Mouse (Mus musculus) stomach, postnatal 0 days (tissue): ENCODE results near the gene Iqsec2. TPM values are rescaled to one million over a fixed set of nuclear protein-coding genes. Genes with fewer than 3 reads are reported as not detected.

Experiments used
- ATAC-seq: fragments of 200-750 bp; cut with Nextera tagmentation; 2 replicates; pipeline ENCODE4 v1.8.0; 2017; ENCODE audit not compliant: low FRiP score, low TSS enrichment
- DNase-seq: peaks from one replicate; pipeline ENCODE4 v3.0.0-alpha.2; 2016; ENCODE audit warnings: low spot score
- H3K27ac ChIP-seq: fragments of 300-500 bp; sonication (generic); replicated peaks from 2 replicates; pipeline ENCODE4 v1.5.1; 2014; ENCODE audit warnings: mild to moderate bottlenecking, control low read depth
- H3K27me3 ChIP-seq: fragments of 300-500 bp; sonication (generic); 2 replicates; pipeline ENCODE4 v1.6.1; 2014; ENCODE audit warnings: low read length; ENCODE audit not compliant: control insufficient read depth, insufficient read depth
- H3K36me3 ChIP-seq: fragments of 300-500 bp; sonication (generic); 2 replicates; pipeline ENCODE4 v1.6.1; 2014; ENCODE audit warnings: low read length, mixed read lengths; ENCODE audit not compliant: control insufficient read depth, insufficient read depth
- H3K4me1 ChIP-seq: fragments of 300-500 bp; sonication (generic); replicated peaks from 2 replicates; pipeline ENCODE4 v1.6.1; 2014; ENCODE audit warnings: antibody characterized with exemption; ENCODE audit not compliant: control insufficient read depth, insufficient read depth
- H3K4me2 ChIP-seq: fragments of 300-500 bp; sonication (generic); replicated peaks from 2 replicates; pipeline ENCODE4 v1.6.1; 2014; ENCODE audit warnings: low read depth, mild to moderate bottlenecking, control low read depth, moderate library complexity
- H3K4me3 ChIP-seq: fragments of 300-500 bp; sonication (generic); 2 replicates; pipeline ENCODE4 v1.5.1; 2014; ENCODE audit warnings: low read depth, low read length, control low read depth
- H3K9ac ChIP-seq: fragments of 300-500 bp; sonication (generic); 2 replicates; pipeline ENCODE4 v1.6.1; 2014; ENCODE audit warnings: mild to moderate bottlenecking, low read length, control low read depth, mixed read lengths
- H3K9me3 ChIP-seq: fragments of 300-500 bp; sonication (generic); 2 replicates; pipeline ENCODE4 v1.6.1; 2016; ENCODE audit warnings: low read length; ENCODE audit not compliant: control insufficient read depth
- CTCF ChIP-seq: IDR thresholded peaks from 2 replicates; pipeline ENCODE4 v1.5.1; 2016; ENCODE audit warnings: antibody characterized with exemption, low read depth, mild to moderate bottlenecking, moderate library complexity
- EP300 ChIP-seq: optimal IDR thresholded peaks from 2 replicates; pipeline ENCODE3; 2016; ENCODE audit warnings: antibody characterized with exemption
- WGBS: fragments of 180-500 bp; shearing (Covaris S2); extraction: QIAGEN DNeasy Blood & Tissue Kit; methylation state at CpG from one replicate; pipeline ENCODE4 v1.1.7; 2014; 5-methylcytosine and 5-hydroxymethylcytosine counted together
- polyA plus RNA-seq: library from polyadenylated mRNA; unstranded; fragments of >200 nt; fragmentation: Nextera tagmentation; extraction: Ambion mirVana; gene quantifications from 2 replicates; pipeline ENCODE4 v1.2.1, GENCODE M21; 2015

The Iqsec2 gene
- polyA plus RNA-seq, 1 experiment from 2014 or later = 3.6 TPM

GRCm38 (mm10) chrX:152187151-152187550 is 43.1 kb downstream of the Iqsec2 start:
- no peaks in the 10 kb centered on the region for H3K27me3 ChIP-seq
- no peak overlapping the region for H3K4me3 ChIP-seq
- no peak overlapping the region for H3K4me2 ChIP-seq
- TF ChIP-seq CTCF = no peak
- TF ChIP-seq EP300 = no peak
- no peaks in the 10 kb centered on the region for H3K4me1 ChIP-seq
- H3K27ac ChIP-seq = no peak overlapping the region
- no peaks in the 10 kb centered on the region for H3K36me3 ChIP-seq
- H3K9ac ChIP-seq = no peak overlapping the region
- no peak for ATAC-seq
- no peaks in the 10 kb centered on the region for H3K9me3 ChIP-seq
- no peak for DNase-seq

GRCm38 (mm10) chrX:152191266-152191665 is 47.2 kb downstream of the Iqsec2 start:
- H3K4me1 ChIP-seq = no peaks in the 10 kb centered on the region
- H3K9ac ChIP-seq = no peak overlapping the region
- no peak overlapping the region for H3K27ac ChIP-seq
- no peak overlapping the region for H3K4me3 ChIP-seq
- H3K27me3 ChIP-seq = no peaks in the 10 kb centered on the region
- H3K4me2 ChIP-seq = no peak overlapping the region
- DNase-seq (no peak), ATAC-seq (no peak)
- H3K9me3 ChIP-seq = no peaks in the 10 kb centered on the region
- no peaks in the 10 kb centered on the region for H3K36me3 ChIP-seq
- TF ChIP-seq EP300 = no peak
- no peak for TF ChIP-seq CTCF
- 75% methylated on average over 1 of the region's 1 CpGs for WGBS

GRCm38 (mm10) chrX:152197814-152198648 is 54.0 kb downstream of the Iqsec2 start:
- Histone ChIP-seq H3K4me3 (no peak overlapping the region), H3K4me2 (no peak overlapping the region), H3K27me3 (no peaks in the 10 kb centered on the region), H3K36me3 (no peaks in the 10 kb centered on the region), H3K27ac (no peak overlapping the region), H3K4me1 (no peaks in the 10 kb centered on the region), H3K9me3 (no peaks in the 10 kb centered on the region), H3K9ac (no peak overlapping the region)
- DNase-seq = no peak
- TF ChIP-seq EP300 (no peak), CTCF (no peak)
- WGBS = 89% methylated on average over 1 of the region's 1 CpGs
- no peak for ATAC-seq

- Histone ChIP-seq H3K4me2 (no peak overlapping the region), H3K36me3 (no peaks in the 10 kb centered on the region), H3K9me3 (no peaks in the 10 kb centered on the region), H3K9ac (no peak overlapping the region), H3K4me3 (no peak overlapping the region), H3K4me1 (no peaks in the 10 kb centered on the region), H3K27me3 (no peaks in the 10 kb centered on the region), H3K27ac (no peak overlapping the region)
- DNase-seq = no peak
- TF ChIP-seq CTCF = no peak
- WGBS = 49% methylated on average over 4 of the region's 4 CpGs
- ATAC-seq = peak; percentile 66; the same call in 1 of the 2 replicates
Measured at GRCm38 (mm10) chrX:152201737-152202421, 57.8 kb downstream of the Iqsec2 start.

- DNase-seq (no peak), ATAC-seq (no peak)
- Histone ChIP-seq H3K4me2 (no peak overlapping the region), H3K4me1 (no peaks in the 10 kb centered on the region), H3K9me3 (no peaks in the 10 kb centered on the region), H3K27ac (no peak overlapping the region), H3K4me3 (no peak overlapping the region), H3K27me3 (no peaks in the 10 kb centered on the region), H3K9ac (no peak overlapping the region), H3K36me3 (no peaks in the 10 kb centered on the region)
- TF ChIP-seq CTCF (no peak), EP300 (no peak)
- 44% methylated on average over 8 of the region's 8 CpGs for WGBS
Measured at GRCm38 (mm10) chrX:152202422-152203103, 58.5 kb downstream of the Iqsec2 start.

- Histone ChIP-seq H3K4me2 (no peak overlapping the region), H3K27ac (no peak overlapping the region), H3K36me3 (no peaks in the 10 kb centered on the region), H3K9me3 (no peaks in the 10 kb centered on the region), H3K4me3 (no peak overlapping the region), H3K27me3 (no peaks in the 10 kb centered on the region), H3K9ac (no peak overlapping the region), H3K4me1 (no peaks in the 10 kb centered on the region)
- no peak for TF ChIP-seq EP300
- no peak for TF ChIP-seq CTCF
- no peak for ATAC-seq
- DNase-seq = no peak
- 71% methylated on average over 4 of the region's 4 CpGs for WGBS
Measured at GRCm38 (mm10) chrX:152203247-152203646, 59.2 kb downstream of the Iqsec2 start.
